Mouse (Mus musculus) ovary, postnatal 10 days (tissue): ENCODE measurements around the gene Ctxn1.
"Not testable (repeated sequence)": the region's sequence is repeated elsewhere in the genome, so short reads cannot be mapped to it uniquely, and the experiment has no call there.

Experiments used
- DNase-seq: peaks from one replicate; pipeline ENCODE4 v3.0.0; 2022; ENCODE audit warnings: low spot score

The Ctxn1 gene

GRCm38 (mm10) chr8:4259125-4259804 lies at the start of gene Ctxn1:
Ctxn1 (minus strand) TSS chr8:4259274.
- peak; percentile 93 for DNase-seq

GRCm38 (mm10) chr8:4305838-4306237 lies 46.8 kb upstream of the Ctxn1 start:
- DNase-seq = no peak

GRCm38 (mm10) chr8:4304124-4304547 lies 45.1 kb upstream of the Ctxn1 start:
- DNase-seq = no peak

DNA sequence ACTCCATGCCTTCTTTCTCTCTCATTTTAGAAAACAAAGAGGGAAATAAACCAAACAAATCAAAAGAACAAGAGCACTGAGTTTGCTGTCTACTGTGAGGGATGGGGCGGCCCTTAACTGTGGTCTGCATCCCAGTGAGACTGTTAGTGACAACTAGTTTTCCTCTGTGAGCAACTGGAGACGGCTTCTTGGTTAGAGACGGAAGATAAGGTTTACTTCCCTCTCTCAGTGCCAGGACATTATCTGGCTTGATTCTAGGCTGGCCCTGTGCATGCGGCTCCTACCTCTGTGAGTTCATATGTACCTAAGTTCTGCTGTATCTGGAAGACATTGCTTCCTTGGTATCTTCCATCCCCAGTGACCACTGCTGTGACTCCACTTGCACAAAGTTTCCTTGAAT lies 38.7 kb upstream of the Ctxn1 start:
- no peak for DNase-seq

- DNase-seq = no peak
Observed at GRCm38 (mm10) chr8:4292738-4293137, 33.7 kb upstream of the Ctxn1 start.

- no peak for DNase-seq
Observed at GRCm38 (mm10) chr8:4276111-4276465, 17.0 kb upstream of the Ctxn1 start.

GRCm38 (mm10) chr8:4275275-4276110 lies 16.4 kb upstream of the Ctxn1 start, which contains the start of gene Timm44:
Timm44 (minus strand) TSS chr8:4275913.
- DNase-seq = peak; percentile 81

- no peak for DNase-seq
Observed at GRCm38 (mm10) chr8:4269609-4270008, 10.5 kb upstream of the Ctxn1 start.

DNA sequence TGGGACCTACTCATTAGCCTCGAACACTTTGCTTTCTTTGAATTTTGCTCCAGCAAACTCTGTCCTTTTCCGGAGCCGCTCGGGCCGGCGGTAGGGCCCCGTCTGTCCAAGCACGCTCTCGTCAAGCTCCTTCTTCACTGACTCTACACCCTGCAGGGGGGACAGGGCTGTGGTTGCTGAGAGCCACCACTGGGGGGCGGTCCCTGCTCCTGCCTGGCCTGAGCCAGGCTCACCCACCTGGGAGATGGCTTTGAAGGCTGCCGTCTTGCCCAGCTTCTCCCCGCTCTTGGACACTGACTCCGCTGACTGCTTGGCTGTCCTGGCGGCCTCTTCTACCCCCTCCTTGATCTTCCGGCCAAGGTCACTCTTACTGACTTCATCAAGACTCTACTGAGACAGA lies 8.6 kb upstream of the Ctxn1 start:
- no peak for DNase-seq

GRCm38 (mm10) chr8:4265160-4265914 lies 6.3 kb upstream of the Ctxn1 start:
- DNase-seq = no peak

DNA sequence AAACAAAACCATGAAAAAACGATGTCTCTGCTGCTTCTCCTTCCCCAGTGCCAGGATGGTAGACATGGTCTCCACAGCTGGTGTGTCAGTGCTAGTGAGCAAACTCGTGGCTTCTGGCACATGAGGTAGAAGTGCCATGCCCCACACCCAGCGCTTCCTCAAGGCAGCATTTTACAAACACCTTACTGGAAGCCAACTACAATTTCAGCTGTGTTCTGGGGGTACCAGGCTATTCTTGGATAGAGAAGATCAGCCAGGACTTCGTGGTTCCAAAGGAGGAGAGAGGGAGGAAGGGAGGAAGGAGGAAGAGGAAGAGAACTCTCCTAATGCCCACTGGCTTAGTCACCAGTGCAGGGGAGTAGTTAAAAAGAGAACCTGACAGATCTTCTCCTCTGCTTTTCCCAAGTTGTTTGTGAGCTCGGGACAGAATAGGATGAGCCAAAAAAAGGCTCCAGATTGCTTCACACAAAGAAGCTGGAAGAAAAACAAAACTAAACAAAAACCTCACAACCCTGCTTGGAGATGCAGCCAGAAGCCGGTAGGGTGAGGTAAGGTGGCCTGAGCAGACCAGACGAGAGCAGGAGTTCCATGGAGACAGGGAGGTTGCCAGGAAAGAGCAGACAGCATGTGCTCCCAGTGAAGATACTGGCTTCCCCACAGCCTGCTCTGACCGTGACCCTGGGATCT lies 4.2 kb upstream of the Ctxn1 start:
- DNase-seq = no peak

DNA sequence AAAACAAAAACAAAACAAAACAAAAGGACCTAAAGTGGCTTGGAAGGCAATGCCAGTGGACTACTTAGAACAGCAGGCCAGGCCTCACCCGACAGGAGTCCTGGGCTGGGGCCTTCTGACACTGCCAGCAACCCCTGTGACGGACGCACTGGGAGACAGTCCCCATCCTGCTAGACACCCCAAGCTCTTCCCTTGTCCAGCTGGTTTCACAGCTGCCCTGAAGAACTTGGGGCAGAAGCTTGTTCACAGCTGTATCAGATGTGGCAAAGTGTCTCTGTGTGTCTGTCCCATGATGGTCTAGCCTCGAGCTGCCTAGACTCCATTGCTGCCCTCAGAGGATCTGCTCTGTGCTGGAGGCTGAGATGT lies 714 bp upstream of the Ctxn1 start:
- DNase-seq = no peak

DNA sequence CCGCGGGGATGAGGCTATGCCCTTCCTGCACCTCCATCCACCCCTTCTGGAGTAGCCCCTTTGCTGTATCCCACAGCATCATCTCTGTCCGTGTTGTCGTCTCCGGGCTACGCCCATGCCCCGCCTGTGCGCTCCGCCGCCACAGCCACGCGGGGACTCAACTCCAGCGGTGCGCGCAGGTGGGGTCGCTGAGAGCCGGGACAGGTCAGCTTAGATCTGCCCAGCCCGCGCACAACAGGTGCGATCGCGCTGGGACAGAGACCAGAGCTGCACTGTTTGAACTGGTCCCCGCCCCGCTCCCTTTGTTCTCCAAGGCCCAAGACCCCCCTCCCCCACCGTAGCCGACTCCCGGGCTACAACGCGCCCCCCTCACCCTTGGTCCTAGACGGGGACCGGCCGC lies 396 bp downstream of the Ctxn1 start:
- peak; percentile 45 for DNase-seq

DNA sequence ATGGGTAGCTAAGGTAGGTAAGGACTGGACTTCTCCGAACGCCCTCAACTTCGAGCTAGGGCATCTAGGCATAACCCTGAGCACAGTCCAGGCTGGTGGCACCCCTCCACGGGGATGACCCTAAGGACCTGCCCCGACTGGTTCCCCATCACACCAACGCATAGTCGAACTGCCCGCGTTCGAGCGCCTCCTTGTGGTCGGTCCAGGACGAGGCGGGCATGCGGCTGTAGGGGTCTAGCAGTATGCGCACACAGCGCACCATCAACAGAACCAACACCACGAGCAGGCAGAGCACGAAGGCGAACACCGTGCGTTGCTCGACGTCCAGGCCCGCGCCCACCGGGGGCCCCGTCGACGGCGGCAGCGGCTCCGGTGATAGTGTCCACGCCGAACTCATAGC lies 841 bp downstream of the Ctxn1 start:
- DNase-seq = peak; percentile 62

GRCm38 (mm10) chr8:4257350-4257749 lies 1.7 kb downstream of the Ctxn1 start:
- no peak for DNase-seq

DNA sequence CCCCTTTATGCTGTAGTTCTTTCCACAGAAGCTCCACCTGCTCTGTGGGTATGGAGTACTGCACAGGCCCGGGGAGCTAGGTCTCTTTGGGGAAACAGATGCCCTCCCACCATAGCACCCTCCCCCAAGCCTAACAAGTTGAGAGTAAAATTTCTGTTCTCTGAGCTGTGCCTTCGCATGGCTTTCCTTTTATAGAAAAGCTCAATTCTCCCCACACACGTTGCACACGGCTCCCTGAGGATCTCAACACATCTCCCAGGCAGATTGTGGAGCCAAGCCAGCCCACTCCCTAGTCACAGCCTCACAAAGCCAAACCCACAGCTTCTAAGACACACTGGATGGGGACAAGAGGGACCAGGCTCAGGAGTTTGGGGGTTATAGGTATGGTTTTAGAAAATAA lies 2.2 kb downstream of the Ctxn1 start:
- no peak for DNase-seq

DNA sequence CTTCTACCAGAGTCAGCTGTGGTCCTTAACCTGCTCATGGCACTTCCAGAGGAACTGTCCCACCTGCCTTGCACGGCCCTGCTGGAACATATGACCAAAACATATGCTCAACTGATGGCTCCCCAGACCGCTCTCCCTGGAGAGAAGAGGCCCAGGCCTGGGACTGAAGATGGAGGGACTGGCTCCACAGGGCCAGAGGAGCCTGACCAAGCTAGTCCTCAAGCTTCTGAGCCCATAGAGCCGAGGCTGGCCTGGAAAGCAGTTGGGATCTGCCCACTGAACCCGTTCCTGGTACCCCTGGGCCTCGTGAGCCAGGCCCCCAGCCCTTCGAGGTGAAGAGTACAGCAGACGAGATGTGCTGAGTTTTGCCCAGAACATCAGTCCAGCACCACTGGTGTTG lies 3.6 kb downstream of the Ctxn1 start:
- not testable (repeated sequence) for DNase-seq

DNA sequence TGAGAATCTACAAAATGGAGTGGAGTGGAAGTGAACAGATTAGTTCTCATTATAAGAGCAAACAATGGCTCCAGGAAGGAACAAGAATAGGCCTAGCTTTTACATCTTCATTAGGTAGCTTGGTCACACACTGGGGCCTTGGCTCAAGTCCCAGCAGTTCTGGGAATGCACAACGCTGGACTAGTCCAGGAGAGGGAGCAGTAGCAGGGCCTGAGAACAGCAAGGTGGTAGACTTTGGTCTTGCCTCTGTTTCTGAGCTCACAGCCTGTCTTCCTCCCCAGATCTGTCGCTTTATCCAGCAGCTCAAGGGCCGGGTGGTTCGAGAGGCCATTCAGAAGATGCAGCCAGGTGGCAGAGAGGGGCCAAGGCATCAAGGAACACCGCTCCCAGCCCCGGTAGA lies 5.1 kb downstream of the Ctxn1 start:
- DNase-seq = no peak

DNA sequence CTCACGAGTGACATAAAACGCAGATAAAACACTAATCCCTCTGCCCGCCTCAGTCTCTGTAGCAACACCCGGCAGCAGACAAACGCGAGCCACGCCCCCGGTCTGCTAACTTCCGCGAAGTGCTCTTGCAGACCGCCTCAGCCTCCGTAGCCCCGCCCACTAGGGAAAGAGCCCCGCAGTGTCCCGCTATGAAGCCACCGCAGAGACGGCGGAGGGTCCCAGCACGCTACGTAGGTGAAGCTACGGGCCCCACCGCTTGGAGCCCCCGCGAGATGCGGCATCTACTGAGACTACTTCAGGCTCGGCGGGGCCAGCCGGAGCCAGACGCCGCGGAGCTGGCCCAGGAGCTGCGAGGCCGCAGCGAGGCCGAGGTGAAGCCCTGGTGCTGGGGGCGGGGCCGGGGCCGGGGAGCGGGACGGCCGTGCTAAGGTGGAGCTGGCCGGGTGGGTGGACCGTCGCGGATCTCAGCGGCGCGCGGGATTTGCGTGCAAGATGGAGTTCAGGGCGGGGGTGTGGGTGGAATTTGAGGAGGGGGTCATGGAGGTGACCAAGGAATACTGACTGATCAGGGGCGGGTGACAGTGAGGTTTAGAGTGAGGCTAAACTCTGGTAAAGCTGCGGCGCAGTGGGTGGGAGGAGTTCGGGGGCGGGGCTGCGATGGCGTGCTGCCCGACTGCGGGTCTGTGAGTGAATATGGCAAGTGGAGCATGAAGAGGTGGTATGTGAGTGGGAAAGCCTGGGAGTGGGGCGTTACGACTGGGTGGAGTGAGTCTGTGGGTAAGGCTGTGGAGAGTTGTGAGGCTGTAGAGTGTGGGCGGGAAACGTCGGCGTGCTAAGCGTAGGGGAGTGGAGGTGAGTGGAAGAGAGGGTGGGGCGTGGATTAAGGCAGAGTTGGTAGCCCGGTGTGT lies 5.9 kb downstream of the Ctxn1 start, which contains the start of gene Snapc2:
Gene Snapc2 (plus strand): TSS at position 147 of the 908 bp plus-strand sequence.
- peak; percentile 94 for DNase-seq

DNA sequence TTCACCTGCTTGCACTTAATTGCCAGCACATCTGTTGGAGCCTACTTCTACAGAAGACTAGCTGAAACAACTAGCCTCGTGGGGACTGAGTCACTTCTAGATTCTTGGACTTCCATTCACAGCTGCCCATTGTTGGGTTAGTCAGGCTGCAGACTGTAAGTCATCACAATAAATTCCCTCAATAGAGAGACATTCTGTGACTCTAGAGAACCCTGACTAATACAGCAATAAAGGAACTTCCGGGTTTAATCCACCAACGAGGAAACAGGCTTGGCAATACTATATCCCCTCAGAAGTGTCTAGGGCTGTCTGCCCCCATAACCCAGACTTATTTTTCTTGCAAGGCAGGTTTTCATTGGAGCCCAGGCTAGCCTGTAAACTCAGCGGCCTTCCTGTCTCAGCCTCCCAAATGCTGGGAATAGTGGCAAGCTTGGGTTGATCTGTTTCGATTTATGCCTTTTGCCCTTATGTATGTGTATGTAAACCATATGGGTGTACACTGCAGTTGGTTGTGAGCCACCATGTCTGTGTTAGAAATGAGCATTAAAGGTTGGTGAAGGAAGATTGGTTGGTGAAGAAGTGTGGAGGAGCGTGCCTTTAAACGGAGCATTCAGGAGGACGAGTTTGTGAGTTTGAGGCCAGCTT lies 6.8 kb downstream of the Ctxn1 start:
- no peak for DNase-seq
